Mouse (Mus musculus): Measurements from ENCODE around the gene Tmem14a. TPM values are rescaled to one million over a fixed set of nuclear protein-coding genes. Genes with fewer than 3 reads are reported as not detected.

Gene Tmem14a
- polyA plus RNA-seq, 1 experiment from 2014 or later, result 4.2 TPM

DNA sequence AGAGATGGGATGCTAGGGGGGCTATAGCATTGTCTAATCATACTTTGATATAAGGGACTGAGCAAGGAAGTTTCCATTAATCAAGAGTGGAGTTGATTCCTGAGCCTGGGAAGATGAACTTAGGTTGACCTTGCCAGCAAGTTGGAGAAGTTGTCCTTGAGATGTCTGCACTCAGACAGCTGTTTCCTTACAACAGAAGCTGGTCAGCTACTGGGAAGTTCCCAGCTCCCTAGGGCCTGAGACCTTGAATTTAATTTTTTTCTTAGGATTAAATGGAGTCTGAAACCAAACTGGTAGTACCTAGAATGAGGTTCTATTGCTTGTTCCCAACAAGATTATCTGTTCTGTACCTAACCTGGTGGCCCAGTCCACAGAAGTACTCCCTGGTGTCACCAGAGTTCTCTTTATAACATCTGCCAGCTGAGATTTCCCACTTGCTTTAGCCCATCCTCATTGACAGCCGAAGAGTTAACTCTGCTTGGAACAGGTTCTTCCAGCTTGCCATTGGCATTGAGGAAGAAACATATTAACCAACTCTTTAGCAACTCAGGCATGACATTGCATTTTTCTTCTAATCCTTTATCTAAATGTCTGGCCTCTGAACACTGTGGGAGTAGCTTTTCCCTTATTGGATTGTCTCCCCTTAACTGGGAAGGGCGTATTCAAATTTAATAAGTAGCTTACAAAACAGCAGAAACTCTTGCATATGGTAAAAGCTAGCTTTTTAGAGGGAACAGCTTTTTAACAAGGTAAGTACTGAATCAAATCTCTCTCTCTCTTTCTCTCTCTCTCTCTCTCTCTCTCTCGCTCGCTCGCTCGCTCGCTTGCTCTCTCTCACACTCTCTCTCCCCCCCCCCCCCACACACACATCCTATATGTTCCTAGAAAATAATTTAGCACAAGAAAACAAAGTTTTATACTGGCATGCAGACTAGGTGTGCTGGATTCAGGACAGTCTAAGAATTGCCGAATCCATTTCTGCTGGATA lies 21.8 kb downstream of the Tmem14a start, which contains the start of gene Gsta3:
Gene Gsta3, plus strand, starts transcription at position 679 of the 988 bp plus-strand sequence.
- Histone ChIP-seq H3K9ac (no peak within 1 kb of the TSS), H3K4me3 (no peak within 1 kb of the TSS), H3K9me3 (replicated peaks) (no peaks in the 10 kb centered on the region), H3K27me3 (replicated peaks) (no peaks in the 10 kb centered on the region), H3K4me1 (peaks cover 8% of the 10 kb centered on the region), H3K36me3 (no peaks in the 10 kb centered on the region), H3K27ac (no peak within 1 kb of the TSS), H3K4me2 (no peak within 1 kb of the TSS)
- no peak for ATAC-seq
- 79% methylated on average over 7 of the region's 8 CpGs for WGBS (ENCODE audit: insufficient replicate concordance)

DNA sequence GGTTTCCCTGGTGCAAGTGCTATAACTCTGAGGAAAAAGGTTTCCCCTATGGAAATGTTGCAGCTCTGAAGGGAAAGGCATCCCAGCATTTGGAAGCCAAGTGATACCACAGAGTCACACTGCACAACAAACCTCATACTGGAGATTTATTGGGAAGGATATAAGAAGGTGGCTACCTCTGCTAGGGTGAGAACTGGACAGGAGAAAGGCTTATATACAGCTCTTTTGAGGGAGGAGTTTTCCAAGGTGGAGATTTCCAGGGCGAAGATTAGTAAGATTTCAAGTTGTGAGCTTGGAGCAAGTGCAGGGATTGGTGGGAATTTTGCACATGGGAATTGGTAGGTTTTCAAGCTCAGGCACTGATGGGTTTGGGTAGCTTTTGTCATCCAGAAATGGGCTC lies 22.7 kb downstream of the Tmem14a start:
- Histone ChIP-seq H3K36me3 (no peaks in the 10 kb centered on the region), H3K27me3 (replicated peaks) (no peaks in the 10 kb centered on the region), H3K9ac (no peak overlapping the region), H3K9me3 (replicated peaks) (no peaks in the 10 kb centered on the region), H3K4me2 (no peak overlapping the region), H3K4me3 (no peak overlapping the region), H3K27ac (no peak overlapping the region), H3K4me1 (peaks cover 8% of the 10 kb centered on the region)
- no peak for ATAC-seq
- WGBS (ENCODE audit: insufficient replicate concordance), result 49% methylated on average over 1 of the region's 1 CpGs

GRCm38 (mm10) chr1:21244290-21244960 lies 26.1 kb downstream of the Tmem14a start:
- no peak for ATAC-seq
- WGBS (ENCODE audit: insufficient replicate concordance), result 38% methylated on average over 4 of the region's 4 CpGs
- Histone ChIP-seq H3K4me1 (peaks cover 8% of the 10 kb centered on the region), H3K4me3 (no peak overlapping the region), H3K4me2 (no peak overlapping the region), H3K9ac (no peak overlapping the region), H3K27me3 (replicated peaks) (no peaks in the 10 kb centered on the region), H3K9me3 (replicated peaks) (no peaks in the 10 kb centered on the region), H3K27ac (no peak overlapping the region), H3K36me3 (no peaks in the 10 kb centered on the region)

DNA sequence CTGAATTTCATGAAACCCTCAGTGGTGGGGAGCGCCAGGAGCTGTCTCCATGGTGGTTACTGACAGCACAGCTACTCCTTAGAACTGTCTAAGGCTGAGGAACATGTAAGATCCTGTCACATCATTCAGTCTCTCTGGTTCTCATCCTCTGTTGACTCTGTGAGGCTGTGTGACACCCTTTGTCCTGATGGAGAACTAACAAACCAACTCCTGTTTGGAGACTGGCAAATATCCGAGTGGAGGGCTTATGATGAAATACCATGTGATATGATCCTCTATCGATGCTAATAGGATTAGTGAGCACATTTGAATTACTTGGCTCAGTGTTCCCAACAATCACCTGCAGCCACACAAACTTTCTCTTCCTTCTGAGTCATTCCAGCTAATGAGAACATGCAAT lies 27.8 kb downstream of the Tmem14a start:
- ATAC-seq, result no peak

DNA sequence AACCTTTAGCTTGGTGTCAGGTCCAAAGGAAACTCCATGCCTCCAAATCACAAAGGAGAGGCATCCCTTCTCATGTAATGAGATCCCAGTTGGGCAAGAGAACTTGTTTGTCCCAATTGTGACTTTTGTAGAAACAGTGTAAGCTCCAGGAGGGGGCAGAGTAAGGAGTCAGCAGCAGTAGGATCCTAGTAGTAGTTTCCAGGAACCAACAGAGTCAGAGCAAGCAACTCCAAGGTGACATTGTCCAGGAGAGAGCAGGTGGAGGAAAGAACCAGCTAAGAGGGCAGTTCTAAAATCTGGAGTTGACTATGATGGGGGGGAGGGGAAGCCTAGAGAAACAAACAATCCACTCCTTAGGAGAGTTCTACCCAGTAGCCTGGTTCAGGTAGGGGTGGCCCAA lies 29.5 kb downstream of the Tmem14a start:
- H3K4me3 ChIP-seq, result no peak overlapping the region
- no peak for ATAC-seq
- no peaks in the 10 kb centered on the region for H3K9me3 ChIP-seq (replicated peaks)
- no peaks in the 10 kb centered on the region for H3K27me3 ChIP-seq (replicated peaks)
- no peak overlapping the region for H3K9ac ChIP-seq
- no peaks in the 10 kb centered on the region for H3K36me3 ChIP-seq
- no peak overlapping the region for H3K4me2 ChIP-seq
- no peaks in the 10 kb centered on the region for H3K4me1 ChIP-seq
- no peak overlapping the region for H3K27ac ChIP-seq

More for the DNA sequence above, 27.8 kb downstream of the Tmem14a start:
- no peak overlapping the region for H3K9ac ChIP-seq
- no peak overlapping the region for H3K4me3 ChIP-seq
- H3K4me2 ChIP-seq, result no peak overlapping the region
- no peaks in the 10 kb centered on the region for H3K36me3 ChIP-seq
- no peaks in the 10 kb centered on the region for H3K9me3 ChIP-seq (replicated peaks)
- 59% methylated on average over 3 of the region's 3 CpGs for WGBS (ENCODE audit: insufficient replicate concordance)
- H3K4me1 ChIP-seq, result no peaks in the 10 kb centered on the region
- H3K27ac ChIP-seq, result no peak overlapping the region
- H3K27me3 ChIP-seq (replicated peaks), result no peaks in the 10 kb centered on the region

GRCm38 (mm10) chr1:21248560-21249390 lies 30.4 kb downstream of the Tmem14a start:
- H3K27me3 ChIP-seq (replicated peaks), result no peaks in the 10 kb centered on the region
- no peaks in the 10 kb centered on the region for H3K9me3 ChIP-seq (replicated peaks)
- no peaks in the 10 kb centered on the region for H3K36me3 ChIP-seq
- H3K4me1 ChIP-seq, result no peaks in the 10 kb centered on the region
- H3K9ac ChIP-seq, result no peak overlapping the region
- no peak overlapping the region for H3K4me2 ChIP-seq
- H3K4me3 ChIP-seq, result no peak overlapping the region
- no peak for ATAC-seq
- 55% methylated on average over 9 of the region's 9 CpGs for WGBS (ENCODE audit: insufficient replicate concordance)
- H3K27ac ChIP-seq, result no peak overlapping the region

GRCm38 (mm10) chr1:21251661-21252060 lies 33.3 kb downstream of the Tmem14a start:
- Histone ChIP-seq H3K4me3 (no peak overlapping the region), H3K36me3 (no peaks in the 10 kb centered on the region), H3K9me3 (replicated peaks) (no peaks in the 10 kb centered on the region), H3K4me1 (no peaks in the 10 kb centered on the region), H3K27me3 (replicated peaks) (no peaks in the 10 kb centered on the region), H3K27ac (no peak overlapping the region), H3K4me2 (no peak overlapping the region), H3K9ac (no peak overlapping the region)
- ATAC-seq, result no peak
- WGBS (ENCODE audit: insufficient replicate concordance), result 69% methylated on average over 6 of the region's 6 CpGs

- no peaks in the 10 kb centered on the region for H3K4me1 ChIP-seq
- H3K4me2 ChIP-seq, result no peak overlapping the region
- no peaks in the 10 kb centered on the region for H3K27me3 ChIP-seq (replicated peaks)
- H3K9me3 ChIP-seq (replicated peaks), result no peaks in the 10 kb centered on the region
- 72% methylated on average over 10 of the region's 10 CpGs for WGBS (ENCODE audit: insufficient replicate concordance)
- no peak overlapping the region for H3K9ac ChIP-seq
- no peak overlapping the region for H3K27ac ChIP-seq
- no peaks in the 10 kb centered on the region for H3K36me3 ChIP-seq
- H3K4me3 ChIP-seq, result no peak overlapping the region
- ATAC-seq, result no peak
These were observed 34.4 kb downstream of the Tmem14a start for GRCm38 (mm10) chr1:21252566-21253302.

DNA sequence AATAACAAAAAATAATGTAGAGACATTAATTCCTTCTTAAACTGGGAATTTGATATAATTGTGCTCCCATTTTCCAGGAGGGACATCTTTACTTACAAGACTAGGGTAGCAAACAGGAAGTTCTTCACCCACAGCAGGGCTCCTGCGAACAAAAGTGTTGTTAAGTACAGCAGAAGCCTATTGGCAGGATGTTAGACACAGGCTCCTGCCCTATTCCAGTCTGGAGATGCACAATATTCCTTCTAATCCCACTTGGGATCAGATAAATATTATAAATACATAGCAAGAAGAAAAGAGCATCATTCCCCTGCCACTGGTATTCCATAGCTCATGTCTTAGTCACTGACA lies 34.9 kb downstream of the Tmem14a start:
- no peaks in the 10 kb centered on the region for H3K4me1 ChIP-seq
- no peak overlapping the region for H3K27ac ChIP-seq
- no peaks in the 10 kb centered on the region for H3K36me3 ChIP-seq
- ATAC-seq, result no peak
- no peak overlapping the region for H3K4me2 ChIP-seq
- no peaks in the 10 kb centered on the region for H3K27me3 ChIP-seq (replicated peaks)
- H3K9me3 ChIP-seq (replicated peaks), result no peaks in the 10 kb centered on the region
- H3K9ac ChIP-seq, result no peak overlapping the region
- 63% methylated on average over 1 of the region's 1 CpGs for WGBS (ENCODE audit: insufficient replicate concordance)
- no peak overlapping the region for H3K4me3 ChIP-seq

DNA sequence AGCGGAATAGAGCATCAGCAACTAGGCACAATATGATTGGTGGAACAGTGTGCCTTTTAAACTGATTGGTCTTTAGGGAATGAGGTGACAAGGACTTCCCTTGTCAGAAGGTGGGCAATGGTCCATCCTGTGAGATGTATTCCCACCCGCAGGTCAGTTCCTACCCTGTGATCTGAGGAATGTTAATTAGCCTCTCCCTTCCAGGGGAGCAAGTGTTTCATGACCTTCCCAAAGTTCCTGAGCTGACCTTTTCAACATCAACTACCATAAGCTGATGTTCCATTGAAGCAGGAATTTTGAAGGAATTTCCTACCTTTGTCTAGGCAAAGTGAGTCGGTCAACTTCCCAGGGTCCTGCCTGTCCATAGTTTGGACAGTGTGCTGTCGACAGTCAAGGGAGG lies 35.5 kb downstream of the Tmem14a start:
- Histone ChIP-seq H3K4me1 (no peaks in the 10 kb centered on the region), H3K36me3 (no peaks in the 10 kb centered on the region), H3K27me3 (replicated peaks) (no peaks in the 10 kb centered on the region), H3K4me2 (no peak overlapping the region), H3K4me3 (no peak overlapping the region), H3K9me3 (replicated peaks) (no peaks in the 10 kb centered on the region), H3K9ac (no peak overlapping the region), H3K27ac (no peak overlapping the region)
- 67% methylated on average over 4 of the region's 4 CpGs for WGBS (ENCODE audit: insufficient replicate concordance)
- no peak for ATAC-seq

GRCm38 (mm10) chr1:21255625-21256345 lies 37.4 kb downstream of the Tmem14a start:
- no peak for ATAC-seq
- Histone ChIP-seq H3K4me3 (no peak overlapping the region), H3K4me1 (no peaks in the 10 kb centered on the region), H3K9me3 (replicated peaks) (no peaks in the 10 kb centered on the region), H3K27ac (no peak overlapping the region), H3K9ac (no peak overlapping the region), H3K4me2 (no peak overlapping the region), H3K36me3 (no peaks in the 10 kb centered on the region), H3K27me3 (replicated peaks) (no peaks in the 10 kb centered on the region)
- 68% methylated on average over 7 of the region's 7 CpGs for WGBS (ENCODE audit: insufficient replicate concordance)
